Comparison of ENCODE assay signal across 20 mouse cellular contexts in the genomic region with DNA sequence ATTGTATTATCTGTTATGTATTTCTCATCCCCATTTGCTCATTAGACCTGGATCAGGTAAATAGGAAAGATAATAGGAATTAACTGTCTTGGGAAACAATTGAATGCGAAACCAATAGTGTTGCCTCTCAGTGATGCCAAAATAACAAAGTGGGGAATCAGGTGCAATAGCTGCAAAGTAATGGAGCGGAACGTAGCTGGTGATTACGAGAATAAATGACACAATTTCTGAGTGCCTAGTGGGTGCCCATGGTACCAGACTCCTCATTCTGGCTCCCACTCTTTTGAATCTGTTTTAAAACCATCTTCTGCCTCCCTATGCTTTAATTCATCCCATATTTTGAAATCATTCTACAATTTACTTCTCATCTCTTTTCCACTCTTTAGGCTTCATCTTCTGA.
A peak's percentile ranks its signal among the peaks of the same experiment; 100 is the strongest.
DNase-seq lines count a peak whose midpoint lies in the region; ATAC-seq and TF ChIP-seq lines count a peak whose summit lies in the region.
"Had no signal": no experiment of that assay in that cellular context is flagged by ENCODE, and none has a peak within 500 bp of the region (broad histone marks: within the 10 kb centered on the region; RNA-seq: fewer than 3 reads in every experiment).

No protein-coding gene starts in this region.

- no peak overlapping the region for H3K4me2 ChIP-seq in hindbrain, embryonic 12.5 days (replicated peaks)
- no peak overlapping the region for H3K4me2 ChIP-seq in hindbrain, postnatal 0 days (ENCODE audit: low read depth, low read length)
- no peak overlapping the region for H3K4me2 ChIP-seq in midbrain, postnatal 0 days (ENCODE audit: low read depth, low read length, poor library complexity, severe bottlenecking)
- no peak overlapping the region for H3K4me2 ChIP-seq in hindbrain, embryonic 13.5 days
- H3K4me2 ChIP-seq in hindbrain, embryonic 16.5 days (ENCODE audit: low read length) = no peak overlapping the region
- H3K4me2 ChIP-seq: heart, embryonic 11.5 days had no signal

- no peak overlapping the region for H3K4me3 ChIP-seq in hindbrain, embryonic 12.5 days
- H3K4me3 ChIP-seq in hindbrain, postnatal 0 days (ENCODE audit: low read length) = no peak overlapping the region
- no peak overlapping the region for H3K4me3 ChIP-seq in midbrain, postnatal 0 days (ENCODE audit: low read depth, low read length)
- no peak overlapping the region for H3K4me3 ChIP-seq in midbrain, embryonic 10.5 days
- H3K4me3 ChIP-seq in hindbrain, embryonic 13.5 days = no peak overlapping the region
- H3K4me3 ChIP-seq in hindbrain, embryonic 16.5 days (ENCODE audit: low read length) = no peak overlapping the region
- H3K4me3 ChIP-seq: gastrocnemius, adult 2 months had no signal

- H3K4me1 ChIP-seq in hindbrain, embryonic 12.5 days = peaks cover 8% of the 10 kb centered on the region
- no peaks in the 10 kb centered on the region for H3K4me1 ChIP-seq in hindbrain, postnatal 0 days (ENCODE audit: insufficient read depth, low read length)
- no peaks in the 10 kb centered on the region for H3K4me1 ChIP-seq in midbrain, postnatal 0 days (ENCODE audit: insufficient read depth, low read length)
- H3K4me1 ChIP-seq in midbrain, embryonic 10.5 days = peaks cover 6% of the 10 kb centered on the region; the same call in 1 of the 2 replicates
- peaks cover 13% of the 10 kb centered on the region for H3K4me1 ChIP-seq in hindbrain, embryonic 13.5 days (replicated peaks)
- H3K4me1 ChIP-seq in hindbrain, embryonic 16.5 days (ENCODE audit: control insufficient read depth, insufficient read depth, low read depth, low read length) = peaks cover 6% of the 10 kb centered on the region

- 51% methylated on average over 4 of the region's 4 CpGs for WGBS in hindbrain, embryonic 12.5 days
- WGBS in hindbrain, postnatal 0 days = 53% methylated on average over 4 of the region's 4 CpGs
- whole genome bisulfite sequencing in midbrain, postnatal 0 days = 84% methylated on average over 4 of the region's 4 CpGs
- WGBS in midbrain, embryonic 10.5 days = 91% methylated on average over 4 of the region's 4 CpGs
- WGBS in hindbrain, embryonic 13.5 days = 50% methylated on average over 4 of the region's 4 CpGs
- 52% methylated on average over 4 of the region's 4 CpGs for WGBS in hindbrain, embryonic 16.5 days

- H3K27me3 ChIP-seq in hindbrain, embryonic 12.5 days = no peaks in the 10 kb centered on the region
- H3K27me3 ChIP-seq in hindbrain, postnatal 0 days (ENCODE audit: insufficient read depth, low read length) = no peaks in the 10 kb centered on the region
- no peaks in the 10 kb centered on the region for H3K27me3 ChIP-seq in midbrain, postnatal 0 days (ENCODE audit: insufficient read depth, low read length)
- no peaks in the 10 kb centered on the region for H3K27me3 ChIP-seq in midbrain, embryonic 10.5 days (ENCODE audit: low read depth, poor library complexity, severe bottlenecking)
- no peaks in the 10 kb centered on the region for H3K27me3 ChIP-seq in hindbrain, embryonic 13.5 days
- no peaks in the 10 kb centered on the region for H3K27me3 ChIP-seq in hindbrain, embryonic 16.5 days (replicated peaks; ENCODE audit: control insufficient read depth, insufficient read depth, low read length)
- H3K27me3 ChIP-seq: CH12.LX, Patski had no signal

- H3K9me3 ChIP-seq in hindbrain, embryonic 12.5 days (replicated peaks) = no peaks in the 10 kb centered on the region
- no peaks in the 10 kb centered on the region for H3K9me3 ChIP-seq in hindbrain, postnatal 0 days (ENCODE audit: low read length)
- H3K9me3 ChIP-seq in midbrain, postnatal 0 days (ENCODE audit: low read length) = no peaks in the 10 kb centered on the region
- H3K9me3 ChIP-seq in midbrain, embryonic 10.5 days (replicated peaks) = no peaks in the 10 kb centered on the region
- H3K9me3 ChIP-seq in hindbrain, embryonic 13.5 days = no peaks in the 10 kb centered on the region
- no peaks in the 10 kb centered on the region for H3K9me3 ChIP-seq in hindbrain, embryonic 16.5 days (ENCODE audit: control insufficient read depth, low read length)
- H3K9me3 ChIP-seq: G1E had no signal

- H3K9ac ChIP-seq in hindbrain, embryonic 12.5 days = no peak overlapping the region
- H3K9ac ChIP-seq in hindbrain, postnatal 0 days (replicated peaks; ENCODE audit: low read length) = no peak overlapping the region
- no peak overlapping the region for H3K9ac ChIP-seq in midbrain, postnatal 0 days (replicated peaks; ENCODE audit: low read length, poor library complexity, severe bottlenecking)
- no peak overlapping the region for H3K9ac ChIP-seq in hindbrain, embryonic 13.5 days
- H3K9ac ChIP-seq in hindbrain, embryonic 16.5 days (ENCODE audit: low read depth, low read length) = no peak overlapping the region
- H3K9ac ChIP-seq: forebrain, postnatal 0 days had no signal

- peak; percentile 53; the same call in 1 of the 2 replicates for ATAC-seq in hindbrain, embryonic 12.5 days (ENCODE audit: low FRiP score)
- no peak for ATAC-seq in hindbrain, postnatal 0 days
- ATAC-seq in midbrain, postnatal 0 days (ENCODE audit: low FRiP score) = no peak
- peak; percentile 70 for ATAC-seq in hindbrain, embryonic 13.5 days (ENCODE audit: low FRiP score)
- ATAC-seq in hindbrain, embryonic 16.5 days = peak; percentile 50
- ATAC-seq: intestine, postnatal 0 days; Patski had no signal

- no peaks in the 10 kb centered on the region for H3K36me3 ChIP-seq in hindbrain, embryonic 12.5 days
- no peaks in the 10 kb centered on the region for H3K36me3 ChIP-seq in hindbrain, postnatal 0 days (ENCODE audit: insufficient read depth, low read length)
- no peaks in the 10 kb centered on the region for H3K36me3 ChIP-seq in midbrain, postnatal 0 days (ENCODE audit: insufficient read depth, low read length)
- no peaks in the 10 kb centered on the region for H3K36me3 ChIP-seq in midbrain, embryonic 10.5 days
- H3K36me3 ChIP-seq in hindbrain, embryonic 13.5 days = no peaks in the 10 kb centered on the region
- no peaks in the 10 kb centered on the region for H3K36me3 ChIP-seq in hindbrain, embryonic 16.5 days (ENCODE audit: control insufficient read depth, insufficient read depth, low read length)
- H3K36me3 ChIP-seq: G1E had no signal

- no peak for TF ChIP-seq CTCF in hindbrain, postnatal 0 days (IDR thresholded peaks at IDR 0.05; ENCODE audit: low read depth)
- TF ChIP-seq CTCF in midbrain, postnatal 0 days (IDR thresholded peaks at IDR 0.05) = no peak

- DNase-seq in hindbrain, postnatal 0 days (ENCODE audit: low spot score) = no peak
- peak; percentile 11 for DNase-seq in midbrain, postnatal 0 days (ENCODE audit: low spot score)
- no peak for DNase-seq in midbrain, embryonic 10.5 days (ENCODE audit: low spot score)
- DNase-seq in T-cell, adult 2 months (ENCODE audit: low spot score) = no peak
- DNase-seq: adrenal gland, adult 2 months; adrenal gland, postnatal 14 days; B cell, adult 2 months; gastrocnemius, adult 2 months; gastrocnemius, postnatal 14 days; heart, adult 11 months; heart, postnatal 36 days had no signal

- peak overlapping the region; percentile 52; the same call in 1 of the 2 replicates for H3K27ac ChIP-seq in hindbrain, embryonic 12.5 days
- H3K27ac ChIP-seq in hindbrain, postnatal 0 days = no peak overlapping the region
- H3K27ac ChIP-seq in midbrain, postnatal 0 days (ENCODE audit: low read depth, low read length) = no peak overlapping the region
- no peak overlapping the region for H3K27ac ChIP-seq in midbrain, embryonic 10.5 days (replicated peaks)
- H3K27ac ChIP-seq in hindbrain, embryonic 13.5 days = peak overlapping the region; percentile 30
- no peak overlapping the region for H3K27ac ChIP-seq in hindbrain, embryonic 16.5 days (ENCODE audit: low read depth, low read length)
- H3K27ac ChIP-seq: gastrocnemius, adult 2 months had no signal

Comparison
In these comparisons a context has a peak if more than half of its experiments do, and no peak if none do; other contexts are left out.
1. ATAC-seq: peak in hindbrain, embryonic 12.5 days (single experiment), hindbrain, embryonic 13.5 days (single experiment) and hindbrain, embryonic 16.5 days (single experiment); none in hindbrain, postnatal 0 days (single experiment) and midbrain, postnatal 0 days (single experiment).
2. H3K27ac ChIP-seq: peak in hindbrain, embryonic 12.5 days (single experiment) and hindbrain, embryonic 13.5 days (single experiment); none in hindbrain, postnatal 0 days (single experiment), midbrain, postnatal 0 days (single experiment), midbrain, embryonic 10.5 days (single experiment) and hindbrain, embryonic 16.5 days (single experiment).